Mouse (Mus musculus) kidney, embryonic 14.5 days (tissue): Measurements from ENCODE around the gene Cdnf. TPM values are rescaled to one million over a fixed set of nuclear protein-coding genes. Genes with fewer than 3 reads are reported as not detected.
A peak's percentile ranks its signal among the peaks of the same experiment; 100 is the strongest.

ENCODE experiments used
- ATAC-seq: fragments of 200-750 bp; cut with Nextera tagmentation; 2 replicates; pipeline ENCODE4 v1.8.0; 2017; ENCODE audit warnings: moderate number of reproducible peaks, mild to moderate bottlenecking, moderate TSS enrichment, moderate library complexity; ENCODE audit not compliant: low FRiP score, low TSS enrichment
- H3K27ac ChIP-seq: fragments of 300-500 bp; sonication (generic); 2 replicates; pipeline ENCODE4 v1.5.1; 2014; ENCODE audit warnings: low read depth, mild to moderate bottlenecking, low read length, moderate library complexity, mixed read lengths
- H3K27me3 ChIP-seq: fragments of 300-500 bp; sonication (generic); 2 replicates; pipeline ENCODE4 v1.6.1; 2014; ENCODE audit warnings: mild to moderate bottlenecking, low read length; ENCODE audit not compliant: control insufficient read depth, insufficient read depth
- H3K36me3 ChIP-seq: fragments of 300-500 bp; sonication (generic); 2 replicates; pipeline ENCODE4 v1.6.1; 2014; ENCODE audit warnings: low read length, mixed read lengths; ENCODE audit not compliant: control insufficient read depth, insufficient read depth
- H3K4me1 ChIP-seq: fragments of 300-500 bp; sonication (generic); 2 replicates; pipeline ENCODE4 v1.6.1; 2014; ENCODE audit warnings: low read length, mixed read lengths; ENCODE audit not compliant: control insufficient read depth, insufficient read depth
- H3K4me2 ChIP-seq: fragments of 300-500 bp; sonication (generic); replicated peaks from 2 replicates; pipeline ENCODE4 v1.6.1; 2014; ENCODE audit warnings: low read depth, mild to moderate bottlenecking, low read length
- H3K4me3 ChIP-seq: fragments of 300-500 bp; sonication (generic); 2 replicates; pipeline ENCODE4 v1.5.1; 2014; ENCODE audit warnings: mild to moderate bottlenecking, low read length
- H3K9ac ChIP-seq: fragments of 300-500 bp; sonication (generic); 2 replicates; pipeline ENCODE4 v1.6.1; 2014; ENCODE audit warnings: low read depth, mild to moderate bottlenecking, low read length, moderate library complexity
- H3K9me3 ChIP-seq: fragments of 300-500 bp; sonication (generic); 2 replicates; pipeline ENCODE4 v1.6.1; 2016; ENCODE audit warnings: low read length; ENCODE audit not compliant: control insufficient read depth
- WGBS: fragments of 180-500 bp; shearing (Covaris S2); extraction: QIAGEN DNeasy Blood & Tissue Kit; methylation state at CpG from one replicate; pipeline ENCODE4 v1.1.7; 2014; 5-methylcytosine and 5-hydroxymethylcytosine counted together
- polyA plus RNA-seq: library from polyadenylated mRNA; unstranded; fragments of >200 nt; fragmentation: Nextera tagmentation; extraction: Ambion mirVana; gene quantifications from 2 replicates; pipeline ENCODE4 v1.2.1, GENCODE M21; 2014

The Cdnf gene
- polyA plus RNA-seq, 1 experiment from 2014 or later = not detected

- Histone ChIP-seq H3K4me2 (no peak overlapping the region), H3K4me1 (no peaks in the 10 kb centered on the region), H3K27ac (no peak overlapping the region), H3K9ac (no peak overlapping the region), H3K36me3 (peaks cover 64% of the 10 kb centered on the region), H3K27me3 (no peaks in the 10 kb centered on the region), H3K9me3 (no peaks in the 10 kb centered on the region), H3K4me3 (no peak overlapping the region)
- no peak for ATAC-seq
- WGBS = 93% methylated on average over 6 of the region's 6 CpGs
Observed at GRCm38 (mm10) chr2:3499543-3499942, 13.3 kb upstream of the Cdnf start.

GRCm38 (mm10) chr2:3500886-3501285 lies 11.9 kb upstream of the Cdnf start:
- 97% methylated on average over 5 of the region's 5 CpGs for WGBS
- no peak overlapping the region for H3K4me3 ChIP-seq
- H3K9ac ChIP-seq = no peak overlapping the region
- no peaks in the 10 kb centered on the region for H3K27me3 ChIP-seq
- H3K4me1 ChIP-seq = no peaks in the 10 kb centered on the region
- H3K27ac ChIP-seq = no peak overlapping the region
- H3K4me2 ChIP-seq = no peak overlapping the region
- ATAC-seq = no peak
- peaks cover 65% of the 10 kb centered on the region for H3K36me3 ChIP-seq
- no peaks in the 10 kb centered on the region for H3K9me3 ChIP-seq

GRCm38 (mm10) chr2:3512076-3512475 lies 754 bp upstream of the Cdnf start:
- H3K4me3 ChIP-seq = peak overlapping the region; percentile 89
- peaks cover 9% of the 10 kb centered on the region for H3K4me1 ChIP-seq
- ATAC-seq = no peak
- peak overlapping the region; percentile 88 for H3K9ac ChIP-seq
- peak overlapping the region; percentile 79 for H3K4me2 ChIP-seq
- WGBS = under 1% methylated on average over 15 of the region's 15 CpGs
- H3K27me3 ChIP-seq = no peaks in the 10 kb centered on the region
- H3K36me3 ChIP-seq = peaks cover 28% of the 10 kb centered on the region
- peak overlapping the region; percentile 82 for H3K27ac ChIP-seq
- H3K9me3 ChIP-seq = no peaks in the 10 kb centered on the region

- H3K27me3 ChIP-seq = no peaks in the 10 kb centered on the region
- H3K36me3 ChIP-seq = no peaks in the 10 kb centered on the region
- 87% methylated on average over 4 of the region's 4 CpGs for WGBS
- no peaks in the 10 kb centered on the region for H3K9me3 ChIP-seq
- no peak overlapping the region for H3K27ac ChIP-seq
- H3K4me3 ChIP-seq = no peak overlapping the region
- H3K4me1 ChIP-seq = no peaks in the 10 kb centered on the region
- ATAC-seq = no peak
- no peak overlapping the region for H3K4me2 ChIP-seq
- no peak overlapping the region for H3K9ac ChIP-seq
Observed at GRCm38 (mm10) chr2:3522558-3522957, 9.7 kb downstream of the Cdnf start.

GRCm38 (mm10) chr2:3526288-3526687 lies 13.5 kb downstream of the Cdnf start:
- Histone ChIP-seq H3K4me3 (no peak overlapping the region), H3K4me2 (no peak overlapping the region), H3K27me3 (no peaks in the 10 kb centered on the region), H3K9me3 (no peaks in the 10 kb centered on the region), H3K9ac (no peak overlapping the region), H3K36me3 (no peaks in the 10 kb centered on the region), H3K4me1 (no peaks in the 10 kb centered on the region), H3K27ac (no peak overlapping the region)
- 85% methylated on average over 6 of the region's 6 CpGs for WGBS
- no peak for ATAC-seq

GRCm38 (mm10) chr2:3541307-3542079 lies 28.7 kb downstream of the Cdnf start:
- Histone ChIP-seq H3K9ac (no peak overlapping the region), H3K4me1 (no peaks in the 10 kb centered on the region), H3K36me3 (no peaks in the 10 kb centered on the region), H3K4me2 (no peak overlapping the region), H3K4me3 (no peak overlapping the region), H3K27me3 (no peaks in the 10 kb centered on the region), H3K9me3 (no peaks in the 10 kb centered on the region), H3K27ac (no peak overlapping the region)
- ATAC-seq = no peak
- 72% methylated on average over 9 of the region's 9 CpGs for WGBS

GRCm38 (mm10) chr2:3546055-3546454 lies 33.2 kb downstream of the Cdnf start:
- no peak overlapping the region for H3K27ac ChIP-seq
- no peak for ATAC-seq
- H3K4me2 ChIP-seq = no peak overlapping the region
- H3K4me3 ChIP-seq = no peak overlapping the region
- 67% methylated on average over 2 of the region's 2 CpGs for WGBS
- H3K9me3 ChIP-seq = no peaks in the 10 kb centered on the region
- H3K36me3 ChIP-seq = no peaks in the 10 kb centered on the region
- no peak overlapping the region for H3K9ac ChIP-seq
- H3K27me3 ChIP-seq = no peaks in the 10 kb centered on the region
- no peaks in the 10 kb centered on the region for H3K4me1 ChIP-seq

GRCm38 (mm10) chr2:3546588-3546987 lies 33.8 kb downstream of the Cdnf start:
- no peaks in the 10 kb centered on the region for H3K9me3 ChIP-seq
- WGBS = 2% methylated on average over 4 of the region's 4 CpGs
- H3K36me3 ChIP-seq = no peaks in the 10 kb centered on the region
- H3K9ac ChIP-seq = no peak overlapping the region
- no peak overlapping the region for H3K27ac ChIP-seq
- H3K27me3 ChIP-seq = no peaks in the 10 kb centered on the region
- H3K4me2 ChIP-seq = no peak overlapping the region
- no peaks in the 10 kb centered on the region for H3K4me1 ChIP-seq
- H3K4me3 ChIP-seq = no peak overlapping the region
- no peak for ATAC-seq

- no peaks in the 10 kb centered on the region for H3K36me3 ChIP-seq
- no peak within 1 kb of the TSS for H3K27ac ChIP-seq
- WGBS = 42% methylated on average over 12 of the region's 12 CpGs
- H3K4me2 ChIP-seq = no peak within 1 kb of the TSS
- H3K4me1 ChIP-seq = 0 out of 2 replicates have a peak, but pooled peaks cover 5% of the 10 kb centered on the region
- H3K9ac ChIP-seq = no peak within 1 kb of the TSS
- no peak for ATAC-seq
- no peak within 1 kb of the TSS for H3K4me3 ChIP-seq
- H3K27me3 ChIP-seq = no peaks in the 10 kb centered on the region
- H3K9me3 ChIP-seq = no peaks in the 10 kb centered on the region
Observed at GRCm38 (mm10) chr2:3570186-3570585, 57.4 kb downstream of the Cdnf start, which contains the start of gene Fam107b. TSS of gene Fam107b (plus strand) at chr2:3570488.
